Mouse (Mus musculus): ENCODE measurements at regions not wholly inside any gene's neighbourhood (a gene's known extent, or its start where the extent isn't known, plus 50 kb on each side); places are given as distances from the start of the nearest gene placed in this dataset.
"Not testable (repeated sequence)": the region's sequence is repeated elsewhere in the genome, so short reads cannot be mapped to it uniquely, and the experiment has no call there.

DNA sequence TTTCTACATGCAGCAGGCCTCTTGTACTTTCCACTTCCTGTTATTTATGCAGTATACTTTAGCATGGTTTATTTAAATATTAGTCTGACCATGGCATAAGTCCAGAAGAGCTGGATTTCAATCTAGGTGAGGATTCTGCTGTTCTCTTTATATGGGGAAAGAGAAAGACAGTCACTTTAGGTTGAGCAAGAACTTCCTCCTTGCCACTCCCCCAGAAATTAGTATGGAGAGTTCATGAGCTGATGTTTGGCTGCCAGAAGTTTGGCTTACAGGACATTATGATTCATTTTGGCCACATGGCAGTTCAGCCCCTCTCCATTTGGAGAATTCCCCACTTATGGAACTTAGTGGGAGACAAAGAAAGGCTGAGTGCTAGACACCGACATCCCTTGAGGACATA, 130.8 kb downstream of the Arrdc3 start:
- DNase-seq (ENCODE audit: low read depth), result no peak

DNA sequence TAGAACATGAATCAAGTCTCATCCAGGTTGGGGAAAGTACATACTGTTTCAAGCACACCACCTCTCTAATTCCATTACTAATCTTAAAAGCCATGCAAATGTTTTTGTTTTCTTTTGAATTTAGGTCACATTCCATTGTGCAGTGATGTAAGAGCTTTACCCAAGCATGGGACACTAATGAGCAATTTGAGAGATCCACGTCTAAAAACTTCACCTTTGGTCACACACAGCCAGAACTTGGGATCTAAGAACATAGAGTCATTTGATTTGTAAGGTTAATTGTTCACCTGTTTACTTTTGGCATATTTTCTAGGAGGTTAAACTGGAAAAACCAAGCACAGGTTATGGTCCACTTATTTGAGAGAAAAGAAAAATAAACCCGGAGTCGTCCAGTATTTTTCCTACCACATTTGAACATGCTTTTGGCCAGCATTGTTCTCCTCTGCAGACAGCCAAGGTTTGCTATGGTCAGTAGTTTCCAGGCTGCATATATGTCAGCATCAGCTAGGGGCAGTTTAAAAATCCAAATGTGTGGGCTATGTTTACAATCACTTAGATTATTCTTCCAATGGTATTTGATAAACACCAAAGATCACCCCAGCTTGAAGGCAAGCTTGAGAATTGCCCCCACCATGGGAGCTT, 137.0 kb downstream of the Arrdc3 start:
- no peak for DNase-seq (ENCODE audit: low read depth)

DNA sequence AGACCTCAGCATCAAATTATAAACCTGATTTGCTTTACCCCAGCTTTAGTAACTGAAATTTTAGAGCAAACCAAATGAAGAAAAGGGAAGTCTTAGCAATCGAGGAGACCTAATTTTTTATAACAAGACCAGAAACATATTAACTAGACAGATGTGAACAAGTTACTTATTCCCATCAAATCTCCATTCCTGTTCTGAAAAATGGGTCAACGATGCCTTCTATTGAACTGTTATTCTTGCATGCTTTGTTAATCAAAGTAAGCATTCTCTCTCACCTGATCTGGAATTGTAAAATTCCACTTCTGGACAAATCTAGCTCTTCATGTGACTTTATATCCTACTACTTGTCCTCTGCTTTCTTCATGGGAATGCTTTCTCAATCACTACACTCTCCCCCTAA, 137.6 kb downstream of the Arrdc3 start:
- DNase-seq (ENCODE audit: low read depth), result no peak

DNA sequence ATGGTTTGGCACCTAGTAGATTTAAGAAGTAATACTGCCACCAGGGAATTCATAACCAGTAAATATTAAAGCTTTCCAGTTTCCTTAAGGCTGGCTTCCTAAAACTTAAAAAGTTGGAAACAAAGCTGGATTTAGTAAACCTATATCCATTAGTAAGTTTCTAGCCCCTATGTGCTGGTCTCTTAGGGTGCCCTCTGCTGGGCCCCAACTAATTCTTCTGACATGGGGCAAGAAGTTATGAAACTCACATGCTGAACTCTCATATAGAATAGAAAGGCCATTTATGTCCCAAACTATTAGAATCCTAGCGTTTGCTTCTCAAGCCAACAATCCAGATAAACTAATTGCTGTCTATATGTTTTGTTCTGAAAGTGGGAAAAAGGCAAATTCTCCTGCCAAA, 139.2 kb downstream of the Arrdc3 start:
- DNase-seq (ENCODE audit: low read depth), result no peak

DNA sequence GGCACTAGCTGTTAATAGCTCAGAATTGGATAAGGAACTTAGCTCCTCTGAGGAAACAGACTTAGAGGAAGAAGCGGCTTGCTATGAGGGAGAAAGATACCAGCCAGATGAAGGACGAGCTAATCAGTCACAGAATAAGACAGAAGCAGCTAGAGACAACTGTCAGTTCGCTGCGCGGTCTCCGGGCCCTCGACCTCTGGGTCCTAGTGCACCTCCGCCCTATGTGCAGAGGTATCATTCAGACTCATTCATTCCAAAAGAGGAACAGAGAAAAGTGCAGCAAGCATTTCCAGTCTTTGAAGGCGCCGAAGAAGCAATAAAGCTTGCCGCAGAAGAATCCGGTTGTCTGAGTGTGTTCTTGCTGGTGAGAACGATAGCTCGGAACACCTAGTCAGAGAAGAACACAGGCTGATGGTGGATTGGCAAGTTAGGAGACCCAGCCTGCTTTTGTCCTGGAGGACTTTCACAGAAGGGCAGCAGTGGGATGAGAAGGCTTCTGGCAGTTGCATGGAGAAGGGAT, 142.1 kb downstream of the Arrdc3 start:
- DNase-seq (ENCODE audit: low read depth), result not testable (repeated sequence)

DNA sequence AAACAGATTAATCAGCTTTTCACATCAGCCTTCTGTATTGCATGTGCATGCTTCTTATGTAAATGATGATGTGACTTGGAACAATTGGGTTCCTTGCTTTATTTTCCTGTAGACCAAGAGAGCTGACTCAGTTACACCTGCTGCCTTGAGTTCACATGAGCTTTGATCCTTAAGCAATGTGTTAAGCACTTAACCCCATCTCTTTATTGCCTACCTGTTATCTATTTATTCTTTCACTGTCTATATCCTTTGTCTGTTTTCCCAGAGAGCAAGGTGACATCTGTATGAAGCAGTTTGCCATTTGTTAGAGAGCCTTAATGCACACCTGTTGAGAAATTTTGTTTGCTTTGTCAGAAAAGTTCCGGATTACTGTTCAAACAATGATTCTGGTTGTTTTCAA, 154.1 kb downstream of the Arrdc3 start:
- DNase-seq (ENCODE audit: low read depth), result no peak

DNA sequence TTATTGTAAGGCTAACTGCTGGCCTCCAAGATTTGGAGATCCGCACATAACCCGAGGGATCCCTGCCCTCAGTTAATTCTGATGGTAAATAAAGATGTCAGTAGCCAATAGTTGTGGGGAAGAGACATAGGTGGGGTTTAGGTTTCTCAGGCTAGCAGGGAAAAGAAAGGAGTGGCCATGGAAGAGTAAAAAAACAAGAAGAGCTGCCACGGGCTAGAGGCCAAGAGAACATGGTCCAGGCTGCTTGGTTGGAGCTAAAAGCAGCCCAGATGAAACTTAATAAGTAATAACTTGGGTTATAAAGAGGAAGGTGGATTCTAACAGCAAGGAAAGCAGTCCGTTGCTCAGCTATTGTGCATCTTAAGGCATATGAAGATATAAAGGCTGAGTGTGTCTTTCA, 155.6 kb downstream of the Arrdc3 start:
- no peak for DNase-seq (ENCODE audit: low read depth)

DNA sequence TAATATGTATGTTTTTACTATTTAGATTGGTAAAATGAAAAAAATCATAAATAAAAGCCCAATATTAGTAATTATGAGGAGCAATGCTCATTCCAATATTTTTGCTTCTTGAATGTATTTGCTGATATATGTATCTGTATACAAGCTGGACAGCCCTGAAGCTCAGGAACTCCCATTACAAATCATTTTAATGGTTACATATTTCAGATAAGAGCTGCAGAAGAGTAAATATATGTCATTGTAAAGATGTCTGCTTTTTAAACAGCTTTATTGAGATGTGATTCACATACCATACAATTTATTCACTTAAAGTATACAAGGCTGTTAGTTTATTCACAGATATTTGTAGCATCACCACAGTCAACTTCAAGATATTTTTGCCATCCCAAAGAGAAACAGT, 157.3 kb downstream of the Arrdc3 start:
- no peak for DNase-seq (ENCODE audit: low read depth)

DNA sequence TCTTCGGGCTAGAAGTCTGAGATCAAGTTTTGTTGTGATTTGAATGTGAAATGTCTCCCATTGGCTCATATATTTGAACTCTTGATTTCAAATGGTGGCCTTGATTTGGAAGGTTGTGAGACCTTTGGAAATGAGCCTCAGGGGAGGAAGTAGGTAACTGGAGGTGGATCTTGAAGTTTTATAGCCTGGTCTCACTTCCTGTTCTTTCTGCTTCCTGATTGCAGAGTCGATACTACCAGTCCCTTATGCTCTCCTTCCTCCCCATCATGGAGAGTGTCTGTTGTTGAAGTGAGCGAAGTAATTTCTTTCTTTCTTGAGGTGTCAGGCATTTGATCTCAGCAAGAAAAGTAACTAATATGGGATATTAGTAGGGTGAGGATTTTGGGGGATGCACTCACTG, 158.5 kb downstream of the Arrdc3 start:
- no peak for DNase-seq (ENCODE audit: low read depth)
